Mouse (Mus musculus) testis, adult 2 months (tissue): ENCODE data around the gene Foxp1. TPM values are rescaled to one million over a fixed set of nuclear protein-coding genes. Genes with fewer than 3 reads are reported as not detected.

ENCODE experiments used
- H3K27ac ChIP-seq: fragments of 200-500 bp; 2 replicates; pipeline ENCODE4 v1.5.1; 2012; ENCODE audit warnings: low read depth, low read length; ENCODE audit not compliant: control insufficient read depth, insufficient read depth
- H3K27me3 ChIP-seq: fragments of 200-500 bp; 2 replicates; pipeline ENCODE4 v1.6.1; 2012; ENCODE audit warnings: mild to moderate bottlenecking, low read length, moderate library complexity; ENCODE audit not compliant: control insufficient read depth, insufficient read depth
- H3K36me3 ChIP-seq: fragments of 200-500 bp; 2 replicates; pipeline ENCODE4 v1.6.1; 2012; ENCODE audit warnings: mild to moderate bottlenecking, low read length; ENCODE audit not compliant: control insufficient read depth, insufficient read depth
- H3K4me1 ChIP-seq: fragments of 200-500 bp; 2 replicates; pipeline ENCODE4 v1.6.1; 2012; ENCODE audit warnings: low read length; ENCODE audit not compliant: control insufficient read depth, insufficient read depth
- H3K4me3 ChIP-seq: fragments of 200-500 bp; 2 replicates; pipeline ENCODE4 v1.5.1; 2012; ENCODE audit warnings: low read depth, mild to moderate bottlenecking, low read length, moderate library complexity, mixed read lengths; ENCODE audit not compliant: control insufficient read depth
- CTCF ChIP-seq: fragments of 200-500 bp; IDR thresholded peaks from 2 replicates; pipeline ENCODE4 v1.5.1; 2012; ENCODE audit warnings: low read depth, mild to moderate bottlenecking, inconsistent platforms, low read length, moderate library complexity; ENCODE audit not compliant: control insufficient read depth, insufficient read depth, insufficient replicate concordance
- POLR2A ChIP-seq: fragments of 200-500 bp; IDR thresholded peaks from 2 replicates; pipeline ENCODE4 v1.6.1; 2012; ENCODE audit warnings: low read depth, mild to moderate bottlenecking, inconsistent platforms, low read length, moderate library complexity; ENCODE audit not compliant: control insufficient read depth
- polyA plus RNA-seq: library from polyadenylated mRNA; depleted of rRNA; stranded (reverse); fragments of >200 nt; gene quantifications from 2 replicates; pipeline ENCODE4 v1.2.3, GENCODE M21; 2012

Foxp1 gene
- polyA plus RNA-seq, 1 experiment = 34.8 TPM

DNA sequence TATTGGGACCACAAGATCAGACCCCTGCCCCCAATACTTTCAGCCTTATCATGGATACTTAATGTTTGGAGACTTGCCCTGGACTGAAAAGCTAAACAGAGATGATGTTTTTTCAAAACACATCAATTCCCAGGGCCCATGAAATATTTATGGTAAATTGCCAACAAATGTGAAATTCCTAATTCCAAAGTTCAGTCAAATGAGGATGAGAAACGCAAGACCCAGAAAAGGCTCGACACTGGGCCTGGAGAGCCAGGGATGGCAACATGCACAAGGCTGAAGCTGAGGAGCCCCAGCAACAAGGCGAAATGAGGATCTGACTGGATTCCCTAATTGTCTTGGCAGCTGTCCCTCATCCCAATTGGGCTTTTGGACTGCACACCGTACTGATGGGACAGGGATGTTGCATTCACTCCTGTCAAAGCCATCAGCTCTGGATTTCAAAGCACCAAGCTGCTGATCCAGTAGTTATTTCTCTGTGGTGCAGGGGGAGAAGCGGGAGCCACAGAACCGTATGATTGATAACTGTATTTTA lies 294.1 kb downstream of the Foxp1 start:
- no peaks in the 10 kb centered on the region for H3K4me1 ChIP-seq
- H3K27ac ChIP-seq = no peak overlapping the region
- no peak overlapping the region for H3K4me3 ChIP-seq
- no peak for TF ChIP-seq CTCF
- no peak for TF ChIP-seq POLR2A
- no peaks in the 10 kb centered on the region for H3K36me3 ChIP-seq
- H3K27me3 ChIP-seq = no peaks in the 10 kb centered on the region

DNA sequence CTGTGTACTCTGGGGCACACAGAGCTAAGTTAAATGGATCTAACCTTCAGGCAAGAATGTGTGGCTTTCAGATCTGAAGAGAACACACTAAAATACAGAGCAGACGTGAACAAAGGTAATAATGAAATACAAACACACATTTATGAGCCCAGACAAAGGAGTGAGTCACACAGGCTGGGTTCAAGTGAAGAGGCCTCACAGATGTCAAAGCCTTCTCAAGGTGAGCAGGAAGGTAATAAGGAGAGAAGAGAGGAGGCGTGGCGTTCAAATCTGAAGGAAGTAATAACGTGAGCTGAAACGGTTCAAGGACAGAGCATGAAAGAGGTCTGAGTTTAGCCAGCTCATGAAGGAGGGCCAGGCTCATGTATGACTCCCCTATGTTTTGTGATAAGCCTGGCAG lies 301.4 kb downstream of the Foxp1 start:
- Histone ChIP-seq H3K27me3 (no peaks in the 10 kb centered on the region), H3K4me1 (no peaks in the 10 kb centered on the region), H3K36me3 (no peaks in the 10 kb centered on the region), H3K4me3 (no peak overlapping the region), H3K27ac (no peak overlapping the region)
- no peak for TF ChIP-seq POLR2A
- TF ChIP-seq CTCF = no peak

DNA sequence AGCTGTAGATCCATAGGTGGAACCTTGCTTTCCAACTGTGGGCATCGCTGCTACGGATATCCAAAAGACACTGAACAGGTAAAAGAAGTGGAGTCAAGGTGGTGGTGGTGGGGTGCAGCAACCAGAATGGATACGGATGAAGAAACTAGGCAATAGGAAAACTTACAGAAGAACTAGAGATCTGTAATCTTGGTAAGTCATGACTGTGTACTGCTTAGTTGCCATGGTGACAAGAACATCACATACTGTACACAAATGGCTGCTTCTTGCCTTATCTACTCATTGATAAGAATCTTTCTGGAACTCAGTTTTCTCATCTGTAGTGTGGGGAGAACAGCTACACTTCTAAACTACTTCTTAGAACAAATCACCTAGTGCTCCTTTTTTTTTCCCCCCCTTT lies 302.0 kb downstream of the Foxp1 start:
- TF ChIP-seq POLR2A (no peak), CTCF (no peak)
- no peaks in the 10 kb centered on the region for H3K36me3 ChIP-seq
- H3K27me3 ChIP-seq = no peaks in the 10 kb centered on the region
- H3K27ac ChIP-seq = no peak overlapping the region
- no peaks in the 10 kb centered on the region for H3K4me1 ChIP-seq
- H3K4me3 ChIP-seq = no peak overlapping the region

DNA sequence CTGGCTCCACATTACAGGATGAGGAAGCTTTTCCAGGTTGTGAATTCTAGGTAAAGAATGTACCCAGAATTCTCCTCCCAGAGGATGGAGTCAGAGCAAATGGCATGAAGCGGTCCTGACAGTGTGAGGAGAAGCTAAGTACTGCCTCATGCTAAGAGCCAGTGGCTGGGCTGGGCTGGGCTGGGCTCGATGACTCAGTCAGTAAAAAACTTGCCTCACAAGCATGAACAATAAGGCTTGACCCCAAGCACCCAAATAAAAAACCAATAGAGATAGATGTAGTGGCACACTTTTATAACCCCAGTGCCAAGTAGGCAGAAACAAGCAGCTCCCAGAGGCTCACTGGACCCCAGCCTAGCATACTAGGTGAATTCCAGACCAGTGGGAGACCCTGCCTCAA lies 304.7 kb downstream of the Foxp1 start:
- Histone ChIP-seq H3K4me1 (no peaks in the 10 kb centered on the region), H3K27me3 (no peaks in the 10 kb centered on the region), H3K4me3 (no peak overlapping the region), H3K27ac (no peak overlapping the region), H3K36me3 (no peaks in the 10 kb centered on the region)
- TF ChIP-seq CTCF (no peak), POLR2A (no peak)

DNA sequence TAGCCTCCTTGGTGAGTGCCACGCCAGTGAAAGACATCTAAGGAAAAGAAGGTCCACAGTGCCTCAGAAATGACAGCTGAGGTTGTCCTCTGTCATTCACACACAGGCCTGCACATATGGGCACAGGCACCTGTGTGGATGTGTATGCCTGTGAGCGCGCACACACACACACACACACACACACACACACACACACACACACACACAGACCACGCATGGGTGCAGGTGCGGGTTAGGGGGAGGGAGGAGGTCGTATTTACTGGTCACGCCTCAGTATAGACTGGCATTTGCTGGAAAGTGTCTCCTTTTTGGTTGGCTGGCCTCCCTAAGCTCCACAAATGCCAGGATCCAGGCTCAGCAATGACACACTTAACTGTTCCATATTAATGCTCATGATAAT lies 305.4 kb downstream of the Foxp1 start:
- Histone ChIP-seq H3K27ac (no peak overlapping the region), H3K27me3 (no peaks in the 10 kb centered on the region), H3K4me1 (no peaks in the 10 kb centered on the region), H3K36me3 (no peaks in the 10 kb centered on the region), H3K4me3 (no peak overlapping the region)
- TF ChIP-seq CTCF (no peak), POLR2A (no peak)

DNA sequence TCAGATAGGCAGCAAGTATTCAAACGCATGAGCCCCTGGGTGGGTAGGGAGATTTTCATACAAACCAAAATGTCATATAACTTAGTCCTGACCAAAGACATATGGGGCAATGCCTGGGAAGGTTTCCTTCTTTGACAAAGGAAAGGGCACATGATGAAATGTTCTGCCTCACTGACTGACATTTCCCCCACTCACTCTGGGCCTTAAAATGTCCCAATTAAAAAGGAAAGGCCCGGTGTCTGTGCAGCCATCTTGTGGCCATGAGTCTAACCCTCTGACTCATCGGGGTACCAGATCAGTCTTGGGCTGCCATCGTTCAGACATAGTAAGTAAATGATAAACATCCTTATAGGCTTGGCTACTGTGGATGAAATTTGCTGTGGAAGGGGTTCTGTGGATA lies 310.1 kb downstream of the Foxp1 start:
- Histone ChIP-seq H3K27me3 (no peaks in the 10 kb centered on the region), H3K4me3 (no peak overlapping the region), H3K36me3 (no peaks in the 10 kb centered on the region), H3K4me1 (no peaks in the 10 kb centered on the region), H3K27ac (no peak overlapping the region)
- TF ChIP-seq CTCF = no peak
- no peak for TF ChIP-seq POLR2A

DNA sequence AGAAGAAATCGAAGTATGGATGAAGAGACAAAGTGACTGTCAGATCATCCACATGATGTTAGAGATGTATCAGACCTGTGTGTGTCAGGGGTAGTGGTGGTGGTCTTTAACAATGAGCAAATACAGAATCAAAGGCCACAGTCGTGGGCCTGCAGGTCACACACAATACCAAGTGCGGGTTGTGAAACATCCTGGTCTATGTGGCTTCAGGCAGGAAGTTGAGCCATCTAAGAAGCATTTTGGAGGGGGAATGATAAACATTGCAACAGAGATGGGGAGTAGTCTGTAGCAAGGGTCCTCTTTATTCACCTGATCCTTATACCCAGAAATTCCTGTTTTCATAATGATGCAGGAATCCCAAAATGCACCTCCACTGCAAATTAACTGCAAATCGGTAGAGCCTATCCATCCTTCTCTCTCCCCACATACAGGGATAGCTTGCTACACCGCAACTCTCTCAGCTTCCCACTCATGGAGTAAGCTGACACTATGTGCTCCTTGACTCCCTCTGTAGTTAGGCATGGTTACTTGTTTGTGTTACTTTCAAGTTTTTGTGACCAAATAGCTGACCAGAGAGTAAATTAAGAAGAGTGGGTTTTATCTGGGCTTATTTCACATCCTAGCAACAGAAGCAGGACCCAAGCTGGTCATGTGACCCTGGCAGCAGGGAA lies 310.7 kb downstream of the Foxp1 start:
- Histone ChIP-seq H3K4me3 (no peak overlapping the region), H3K27ac (no peak overlapping the region), H3K4me1 (no peaks in the 10 kb centered on the region), H3K36me3 (no peaks in the 10 kb centered on the region), H3K27me3 (no peaks in the 10 kb centered on the region)
- no peak for TF ChIP-seq CTCF
- TF ChIP-seq POLR2A = no peak
